Comparison of ENCODE assay signal across 23 mouse cellular contexts in genomic region chr9:13856247-13856646, GRCm38 (mm10).
"Had no signal": no experiment of that assay in that cellular context is flagged by ENCODE, and none has a peak within 500 bp of the region (broad histone marks: within the 10 kb centered on the region; RNA-seq: fewer than 3 reads in every experiment).

No protein-coding gene starts in this region.

- DNase-seq: gastrocnemius, adult 2 months; gastrocnemius, postnatal 10 days; gastrocnemius, postnatal 25 days; heart, adult 2 months; heart, postnatal 10 days; heart, postnatal 4 days; liver; liver, embryonic 13.5 days; liver, postnatal 0 days had no signal

- H3K9me3 ChIP-seq: heart, embryonic 12.5 days; hindbrain, embryonic 10.5 days; hindbrain, embryonic 12.5 days; intestine, embryonic 15.5 days; kidney, embryonic 15.5 days; limb, embryonic 10.5 days; limb, embryonic 12.5 days; liver, embryonic 13.5 days; liver, embryonic 15.5 days had no signal

- H3K4me1 ChIP-seq: hindbrain, embryonic 10.5 days; hindbrain, embryonic 12.5 days; intestine, embryonic 15.5 days; limb, embryonic 12.5 days; liver, embryonic 13.5 days; liver, embryonic 15.5 days had no signal

- H3K36me3 ChIP-seq: heart, embryonic 12.5 days; hindbrain, embryonic 10.5 days; hindbrain, embryonic 12.5 days; intestine, embryonic 15.5 days; kidney, embryonic 15.5 days; limb, embryonic 10.5 days; limb, embryonic 12.5 days; liver, embryonic 13.5 days; liver, embryonic 15.5 days had no signal

- H3K4me3 ChIP-seq: gastrocnemius, adult 2 months; heart, adult 2 months; heart, embryonic 12.5 days; hindbrain, embryonic 10.5 days; hindbrain, embryonic 12.5 days; intestine, embryonic 15.5 days; kidney, embryonic 15.5 days; layer of hippocampus, adult 2 months; left cerebral cortex, adult 2 months; limb, embryonic 10.5 days; limb, embryonic 12.5 days; liver, embryonic 13.5 days; liver, embryonic 15.5 days had no signal

- H3K27ac ChIP-seq: gastrocnemius, adult 2 months; heart, adult 2 months; hindbrain, embryonic 10.5 days; hindbrain, embryonic 12.5 days; hindbrain, embryonic 14.5 days; intestine, embryonic 15.5 days; kidney, embryonic 15.5 days; layer of hippocampus, adult 2 months; left cerebral cortex, adult 2 months; limb, embryonic 10.5 days; limb, embryonic 12.5 days; liver, embryonic 13.5 days; liver, embryonic 15.5 days had no signal

- ATAC-seq: hindbrain, embryonic 16.5 days; intestine, embryonic 15.5 days; intestine, postnatal 0 days; liver, postnatal 0 days had no signal

- H3K9ac ChIP-seq: heart, embryonic 12.5 days; hindbrain, embryonic 12.5 days; hindbrain, embryonic 14.5 days; intestine, embryonic 15.5 days; kidney, embryonic 15.5 days; limb, embryonic 12.5 days; liver, embryonic 13.5 days; liver, embryonic 15.5 days; liver, postnatal 0 days had no signal

- H3K4me2 ChIP-seq: heart, embryonic 12.5 days; hindbrain, embryonic 12.5 days; hindbrain, embryonic 14.5 days; intestine, embryonic 15.5 days; kidney, embryonic 15.5 days; limb, embryonic 12.5 days; liver, embryonic 11.5 days; liver, embryonic 13.5 days; liver, embryonic 15.5 days had no signal

- H3K27me3 ChIP-seq: heart, embryonic 12.5 days; hindbrain, embryonic 12.5 days; intestine, embryonic 15.5 days; kidney, embryonic 15.5 days; limb, embryonic 12.5 days; liver, embryonic 15.5 days had no signal
